Mouse (Mus musculus): Measurements from ENCODE around the gene Ehd3. TPM values are rescaled to one million over a fixed set of nuclear protein-coding genes. Genes with fewer than 3 reads are reported as not detected.

Ehd3 gene
- polyA plus RNA-seq, 1 experiment from 2014 or later: 4.0 TPM

DNA sequence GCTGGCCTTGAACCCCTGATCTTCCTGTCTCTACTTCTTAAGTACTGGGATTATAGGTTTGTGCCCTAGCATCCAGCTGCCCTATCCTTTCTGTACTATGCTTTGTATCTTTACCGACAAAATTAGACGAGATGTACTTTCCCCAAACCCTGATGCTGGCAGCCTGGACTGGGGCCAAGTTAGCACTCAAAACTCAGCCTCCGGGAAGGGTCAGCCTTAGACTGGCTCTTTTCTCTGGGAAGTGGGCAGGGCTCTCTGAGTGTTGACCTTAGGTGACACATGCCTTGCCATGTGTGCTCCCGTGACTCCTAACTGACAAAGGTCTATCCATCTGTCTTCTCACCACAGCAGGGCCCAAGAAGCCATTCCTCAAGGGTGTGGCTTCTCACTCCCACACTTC lies 16.8 kb downstream of the Ehd3 start:
- ATAC-seq (ENCODE audit: low read depth): no peak
- Histone ChIP-seq H3K27me3 (replicated peaks; ENCODE audit: control insufficient read depth, insufficient read depth, low read length) (no peaks in the 10 kb centered on the region), H3K36me3 (ENCODE audit: control insufficient read depth, insufficient read depth, low read length) (no peaks in the 10 kb centered on the region), H3K4me3 (ENCODE audit: low read depth, low read length) (no peak overlapping the region), H3K4me2 (ENCODE audit: low read depth, low read length) (no peak overlapping the region), H3K9me3 (ENCODE audit: control insufficient read depth, low read length) (no peaks in the 10 kb centered on the region), H3K9ac (ENCODE audit: low read depth, low read length) (no peak overlapping the region), H3K27ac (replicated peaks; ENCODE audit: low read depth, low read length) (no peak overlapping the region), H3K4me1 (ENCODE audit: control insufficient read depth, insufficient read depth, low read length) (no peaks in the 10 kb centered on the region; the same call in 1 of the 2 replicates)
- WGBS: 67% methylated on average over 4 of the region's 4 CpGs
- no peak for DNase-seq (ENCODE audit: low spot score)

DNA sequence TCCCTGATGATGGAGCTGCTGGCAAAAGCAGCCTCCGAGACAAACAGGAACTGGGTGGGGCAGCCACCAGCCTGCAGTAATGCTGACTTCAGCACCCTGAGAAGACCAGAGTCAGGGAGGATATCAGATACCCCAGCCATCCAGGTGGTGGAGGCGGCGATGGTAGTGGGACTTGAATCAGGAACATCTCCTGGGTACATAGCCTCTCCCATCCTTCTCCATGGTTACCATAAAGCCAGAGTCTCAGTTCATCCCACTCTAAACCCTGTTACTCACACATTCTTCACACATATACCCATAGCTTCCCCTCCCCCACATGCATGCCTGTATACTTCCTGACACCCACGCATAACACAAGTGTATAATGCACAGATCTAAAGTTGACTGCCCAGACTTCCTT lies 18.3 kb downstream of the Ehd3 start:
- Histone ChIP-seq H3K4me1 (ENCODE audit: control insufficient read depth, insufficient read depth, low read length) (no peaks in the 10 kb centered on the region; the same call in 1 of the 2 replicates), H3K27me3 (replicated peaks; ENCODE audit: control insufficient read depth, insufficient read depth, low read length) (no peaks in the 10 kb centered on the region), H3K27ac (replicated peaks; ENCODE audit: low read depth, low read length) (no peak overlapping the region), H3K9me3 (ENCODE audit: control insufficient read depth, low read length) (no peaks in the 10 kb centered on the region), H3K4me2 (ENCODE audit: low read depth, low read length) (no peak overlapping the region), H3K9ac (ENCODE audit: low read depth, low read length) (no peak overlapping the region), H3K4me3 (ENCODE audit: low read depth, low read length) (no peak overlapping the region), H3K36me3 (ENCODE audit: control insufficient read depth, insufficient read depth, low read length) (no peaks in the 10 kb centered on the region)
- no peak for DNase-seq (ENCODE audit: low spot score)
- WGBS: 82% methylated on average over 4 of the region's 4 CpGs
- no peak for ATAC-seq (ENCODE audit: low read depth)

DNA sequence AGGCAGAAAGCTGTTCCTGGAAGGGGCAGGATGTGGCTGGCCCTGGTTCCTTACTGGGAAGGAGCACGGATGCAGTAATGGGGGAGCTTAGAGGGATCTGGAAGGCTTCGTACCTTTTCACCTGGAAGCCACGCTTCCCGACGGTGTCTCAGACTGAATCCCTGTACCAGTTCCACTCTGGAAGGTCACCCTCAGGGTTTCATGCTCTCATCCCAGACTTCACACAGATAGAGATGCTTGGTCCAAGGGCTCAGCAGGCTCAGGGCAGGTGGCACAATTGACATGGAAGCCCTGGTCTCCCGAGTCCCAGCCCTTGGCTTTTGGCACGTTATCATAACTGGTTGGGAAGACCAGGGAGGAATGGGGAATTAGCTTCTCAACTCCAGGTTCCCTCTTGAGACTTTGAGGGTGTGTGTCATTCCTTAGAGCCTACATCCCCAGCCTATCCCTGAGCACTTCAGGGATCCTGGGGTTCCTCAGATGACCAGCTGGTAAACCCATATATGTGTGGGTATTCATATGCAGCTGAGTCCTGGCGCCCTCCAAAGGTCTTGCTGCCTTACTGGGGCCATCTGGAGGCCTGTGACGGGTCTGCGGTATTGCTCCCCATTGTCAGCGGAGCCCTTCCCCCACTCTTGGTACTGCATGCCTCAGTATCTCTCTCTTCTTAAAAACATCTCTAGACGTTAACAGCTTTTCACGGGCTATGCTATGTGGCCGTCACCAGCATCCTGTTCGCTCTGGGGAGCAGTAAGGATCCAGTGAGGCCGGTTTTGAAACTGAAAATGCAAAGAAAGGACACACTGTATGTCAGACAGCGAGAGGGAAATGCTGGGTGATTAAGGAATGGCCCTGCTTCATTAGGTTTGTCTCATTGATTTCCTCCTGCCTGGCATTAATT lies 19.4 kb downstream of the Ehd3 start:
- Histone ChIP-seq H3K9me3 (ENCODE audit: control insufficient read depth, low read length) (no peaks in the 10 kb centered on the region), H3K4me1 (ENCODE audit: control insufficient read depth, insufficient read depth, low read length) (no peaks in the 10 kb centered on the region; the same call in 1 of the 2 replicates), H3K9ac (ENCODE audit: low read depth, low read length) (no peak overlapping the region), H3K27ac (replicated peaks; ENCODE audit: low read depth, low read length) (no peak overlapping the region), H3K36me3 (ENCODE audit: control insufficient read depth, insufficient read depth, low read length) (no peaks in the 10 kb centered on the region), H3K4me2 (ENCODE audit: low read depth, low read length) (no peak overlapping the region), H3K4me3 (ENCODE audit: low read depth, low read length) (no peak overlapping the region), H3K27me3 (replicated peaks; ENCODE audit: control insufficient read depth, insufficient read depth, low read length) (no peaks in the 10 kb centered on the region)
- DNase-seq (ENCODE audit: low spot score) (no peak), ATAC-seq (ENCODE audit: low read depth) (0 out of 2 replicates have a peak, but pooled peaks have one; percentile 33)
- 65% methylated on average over 17 of the region's 17 CpGs for WGBS

DNA sequence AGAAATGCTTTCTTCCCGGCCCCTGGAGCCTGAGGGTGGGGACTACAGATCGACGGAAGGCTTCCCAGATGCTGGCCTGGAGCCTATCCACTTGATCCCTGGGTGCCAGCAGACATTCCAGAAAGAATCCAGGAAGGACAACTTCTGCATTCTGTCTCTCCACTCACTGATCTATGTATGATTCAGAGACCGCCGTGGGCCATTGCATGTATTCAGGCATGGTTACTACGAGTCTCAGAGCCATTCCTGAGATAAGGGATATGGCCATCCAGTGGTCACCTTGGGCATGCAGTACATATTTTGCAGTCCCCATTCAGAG lies 20.0 kb downstream of the Ehd3 start:
- ATAC-seq (ENCODE audit: low read depth): no peak
- no peaks in the 10 kb centered on the region for H3K9me3 ChIP-seq (ENCODE audit: control insufficient read depth, low read length)

DNA sequence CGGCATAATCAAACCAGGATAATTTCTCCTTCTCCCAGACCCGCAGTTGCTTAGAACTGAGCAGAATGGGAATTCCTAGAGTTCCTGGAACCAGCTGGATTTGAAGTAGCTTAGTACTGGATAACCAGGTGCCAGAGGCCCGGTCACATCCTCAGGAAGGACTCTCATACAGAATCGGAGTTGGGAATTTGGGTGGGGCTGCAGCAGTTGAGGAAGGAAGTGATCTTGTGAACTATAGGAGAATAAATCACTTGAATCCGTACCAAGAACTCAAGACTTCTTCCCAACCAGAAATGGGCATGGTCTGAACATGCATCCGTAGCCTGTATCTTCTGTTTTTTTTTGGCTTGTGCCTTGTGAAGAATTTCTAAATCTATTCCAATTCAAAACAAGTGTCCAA lies 22.2 kb downstream of the Ehd3 start:
- no peak overlapping the region for H3K4me3 ChIP-seq (ENCODE audit: low read depth, low read length)
- no peak for ATAC-seq (ENCODE audit: low read depth)
- no peaks in the 10 kb centered on the region for H3K9me3 ChIP-seq (ENCODE audit: control insufficient read depth, low read length)
- H3K9ac ChIP-seq (ENCODE audit: low read depth, low read length): no peak overlapping the region
- no peaks in the 10 kb centered on the region for H3K27me3 ChIP-seq (replicated peaks; ENCODE audit: control insufficient read depth, insufficient read depth, low read length)
- H3K4me1 ChIP-seq (ENCODE audit: control insufficient read depth, insufficient read depth, low read length): no peaks in the 10 kb centered on the region; the same call in 1 of the 2 replicates
- no peak for DNase-seq (ENCODE audit: low spot score)
- no peaks in the 10 kb centered on the region for H3K36me3 ChIP-seq (ENCODE audit: control insufficient read depth, insufficient read depth, low read length)
- H3K27ac ChIP-seq (replicated peaks; ENCODE audit: low read depth, low read length): no peak overlapping the region
- no peak overlapping the region for H3K4me2 ChIP-seq (ENCODE audit: low read depth, low read length)
- WGBS: 87% methylated on average over 6 of the region's 6 CpGs

More for the DNA sequence above, 20.0 kb downstream of the Ehd3 start:
- Histone ChIP-seq H3K4me3 (ENCODE audit: low read depth, low read length) (no peak overlapping the region), H3K4me1 (ENCODE audit: control insufficient read depth, insufficient read depth, low read length) (no peaks in the 10 kb centered on the region; the same call in 1 of the 2 replicates), H3K4me2 (ENCODE audit: low read depth, low read length) (no peak overlapping the region), H3K27me3 (replicated peaks; ENCODE audit: control insufficient read depth, insufficient read depth, low read length) (no peaks in the 10 kb centered on the region), H3K36me3 (ENCODE audit: control insufficient read depth, insufficient read depth, low read length) (no peaks in the 10 kb centered on the region), H3K9ac (ENCODE audit: low read depth, low read length) (no peak overlapping the region), H3K27ac (replicated peaks; ENCODE audit: low read depth, low read length) (no peak overlapping the region)
- no peak for DNase-seq (ENCODE audit: low spot score)
- 48% methylated on average over 6 of the region's 6 CpGs for WGBS

DNA sequence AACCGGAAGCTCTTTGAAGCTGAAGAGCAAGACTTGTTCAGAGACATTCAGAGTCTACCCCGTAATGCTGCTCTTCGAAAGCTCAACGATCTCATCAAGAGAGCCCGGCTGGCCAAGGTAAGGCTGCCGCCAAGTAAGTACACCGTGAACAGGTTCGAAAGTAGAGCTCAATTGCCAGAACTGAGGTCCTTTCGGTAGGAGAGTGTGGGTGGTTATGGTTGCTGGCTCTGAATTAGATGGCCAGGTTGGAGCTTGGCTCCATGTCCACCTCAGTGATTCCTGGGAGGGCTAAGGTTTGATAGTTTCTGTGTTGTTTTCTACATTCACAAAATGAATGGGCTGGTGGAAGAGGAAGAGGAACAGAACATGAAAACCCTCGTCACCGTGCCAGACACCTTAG lies 23.5 kb downstream of the Ehd3 start:
- WGBS: 98% methylated on average over 11 of the region's 11 CpGs
- DNase-seq (ENCODE audit: low spot score) (no peak), ATAC-seq (ENCODE audit: low read depth) (no peak)
- Histone ChIP-seq H3K9ac (ENCODE audit: low read depth, low read length) (no peak overlapping the region), H3K27ac (replicated peaks; ENCODE audit: low read depth, low read length) (no peak overlapping the region), H3K4me2 (ENCODE audit: low read depth, low read length) (no peak overlapping the region), H3K9me3 (ENCODE audit: control insufficient read depth, low read length) (no peaks in the 10 kb centered on the region), H3K36me3 (ENCODE audit: control insufficient read depth, insufficient read depth, low read length) (no peaks in the 10 kb centered on the region), H3K27me3 (replicated peaks; ENCODE audit: control insufficient read depth, insufficient read depth, low read length) (no peaks in the 10 kb centered on the region), H3K4me1 (ENCODE audit: control insufficient read depth, insufficient read depth, low read length) (no peaks in the 10 kb centered on the region; the same call in 1 of the 2 replicates), H3K4me3 (ENCODE audit: low read depth, low read length) (no peak overlapping the region)

DNA sequence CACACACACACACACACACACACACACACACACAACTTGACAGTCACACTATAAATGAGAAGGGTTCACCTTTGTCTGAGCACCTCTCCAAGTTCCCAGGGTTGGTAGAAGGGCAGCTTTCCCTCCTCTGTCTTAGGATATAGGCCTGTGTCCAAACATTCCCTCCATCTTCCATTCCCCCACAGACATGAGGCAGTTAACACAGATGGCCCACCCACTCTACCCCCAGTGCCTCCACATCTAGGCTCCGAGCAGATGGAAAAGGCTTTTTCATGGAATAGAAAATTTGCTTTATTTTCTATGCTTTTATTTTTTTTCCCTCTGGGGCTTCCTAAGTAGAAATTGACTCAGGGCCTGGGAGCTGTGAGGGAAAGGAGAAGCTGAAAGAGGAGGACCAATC lies 26.6 kb downstream of the Ehd3 start:
- no peak overlapping the region for H3K9ac ChIP-seq (ENCODE audit: low read depth, low read length)
- H3K9me3 ChIP-seq (ENCODE audit: control insufficient read depth, low read length): no peaks in the 10 kb centered on the region
- no peak overlapping the region for H3K4me2 ChIP-seq (ENCODE audit: low read depth, low read length)
- WGBS: 78% methylated on average over 1 of the region's 1 CpGs
- no peaks in the 10 kb centered on the region for H3K4me1 ChIP-seq (ENCODE audit: control insufficient read depth, insufficient read depth, low read length)
- DNase-seq (ENCODE audit: low spot score): no peak
- H3K4me3 ChIP-seq (ENCODE audit: low read depth, low read length): no peak overlapping the region
- no peak overlapping the region for H3K27ac ChIP-seq (replicated peaks; ENCODE audit: low read depth, low read length)
- H3K36me3 ChIP-seq (ENCODE audit: control insufficient read depth, insufficient read depth, low read length): no peaks in the 10 kb centered on the region
- no peaks in the 10 kb centered on the region for H3K27me3 ChIP-seq (replicated peaks; ENCODE audit: control insufficient read depth, insufficient read depth, low read length)
- ATAC-seq (ENCODE audit: low read depth): no peak

DNA sequence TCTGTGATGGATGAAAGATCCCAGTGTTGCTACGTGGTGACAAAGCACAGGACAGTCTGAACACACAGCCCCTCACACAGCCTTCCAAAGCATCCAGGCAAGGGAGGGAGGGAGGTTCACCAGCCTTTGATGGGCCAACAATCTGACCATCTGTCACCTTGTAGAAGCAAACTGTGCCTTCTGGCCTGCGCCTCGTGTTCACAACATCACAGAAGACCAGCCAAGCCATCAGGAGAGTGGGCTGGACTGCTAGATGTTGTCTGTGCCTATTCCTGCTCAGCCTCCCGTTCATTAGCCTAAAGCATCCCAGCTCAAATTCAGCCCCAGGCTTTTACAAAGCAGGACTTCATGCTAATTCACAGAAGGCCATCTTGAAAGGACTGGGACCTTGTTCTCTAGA lies 27.5 kb downstream of the Ehd3 start:
- H3K27ac ChIP-seq (replicated peaks; ENCODE audit: low read depth, low read length): no peak overlapping the region
- H3K9me3 ChIP-seq (ENCODE audit: control insufficient read depth, low read length): no peaks in the 10 kb centered on the region
- no peaks in the 10 kb centered on the region for H3K4me1 ChIP-seq (ENCODE audit: control insufficient read depth, insufficient read depth, low read length)
- WGBS: 83% methylated on average over 4 of the region's 4 CpGs
- no peaks in the 10 kb centered on the region for H3K27me3 ChIP-seq (replicated peaks; ENCODE audit: control insufficient read depth, insufficient read depth, low read length)
- H3K4me3 ChIP-seq (ENCODE audit: low read depth, low read length): no peak overlapping the region
- DNase-seq (ENCODE audit: low spot score): no peak
- ATAC-seq (ENCODE audit: low read depth): no peak
- H3K4me2 ChIP-seq (ENCODE audit: low read depth, low read length): no peak overlapping the region
- H3K36me3 ChIP-seq (ENCODE audit: control insufficient read depth, insufficient read depth, low read length): no peaks in the 10 kb centered on the region
- H3K9ac ChIP-seq (ENCODE audit: low read depth, low read length): no peak overlapping the region

DNA sequence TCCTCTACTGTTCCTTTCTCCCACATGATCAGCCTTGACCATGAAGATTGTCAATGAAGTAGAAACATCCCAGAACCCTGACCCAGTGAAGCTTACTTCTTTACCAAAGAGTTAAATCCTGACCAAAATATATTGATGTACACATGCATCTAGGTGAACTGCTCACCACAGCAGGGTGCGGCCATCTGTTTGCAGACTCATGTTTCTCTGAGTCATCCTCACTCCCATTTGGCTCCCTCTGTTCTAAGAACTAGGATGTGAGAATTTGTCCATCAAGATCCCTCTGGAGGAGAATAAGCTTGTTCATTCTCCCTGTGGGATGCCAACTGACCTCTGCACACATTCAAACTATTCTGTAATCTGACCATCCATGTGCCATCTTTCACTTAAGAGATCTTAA lies 29.0 kb downstream of the Ehd3 start:
- ATAC-seq (ENCODE audit: low read depth): no peak
- Histone ChIP-seq H3K27me3 (replicated peaks; ENCODE audit: control insufficient read depth, insufficient read depth, low read length) (no peaks in the 10 kb centered on the region), H3K4me1 (ENCODE audit: control insufficient read depth, insufficient read depth, low read length) (no peaks in the 10 kb centered on the region), H3K36me3 (ENCODE audit: control insufficient read depth, insufficient read depth, low read length) (no peaks in the 10 kb centered on the region), H3K9ac (ENCODE audit: low read depth, low read length) (no peak overlapping the region), H3K27ac (replicated peaks; ENCODE audit: low read depth, low read length) (no peak overlapping the region), H3K4me3 (ENCODE audit: low read depth, low read length) (no peak overlapping the region), H3K4me2 (ENCODE audit: low read depth, low read length) (no peak overlapping the region), H3K9me3 (ENCODE audit: control insufficient read depth, low read length) (no peaks in the 10 kb centered on the region)
- WGBS: 86% methylated on average over 1 of the region's 1 CpGs
- no peak for DNase-seq (ENCODE audit: low spot score)
